Mouse (Mus musculus) liver, adult 2 months (tissue): Measurements from ENCODE around the gene Gm29427.

Source experiments
- CTCF ChIP-seq: fragments of 200-500 bp; IDR thresholded peaks from 2 replicates; pipeline ENCODE4 v1.5.1; 2011; ENCODE audit warnings: low read depth, low read length, control low read depth
- POLR2A ChIP-seq: fragments of 200-500 bp; IDR thresholded peaks from 2 replicates; pipeline ENCODE4 v1.6.1; 2011; ENCODE audit warnings: low read length, control low read depth; ENCODE audit not compliant: insufficient read depth; ENCODE audit errors: extremely low read depth

- TF ChIP-seq POLR2A = no peak
- TF ChIP-seq CTCF = no peak
Measured at GRCm38 (mm10) chr1:130731741-130732337, 16.2 kb upstream of the Gm29427 start, which contains the start of gene AA986860.
